Mouse (Mus musculus): Measurements from ENCODE around the gene Tenm2.

DNA sequence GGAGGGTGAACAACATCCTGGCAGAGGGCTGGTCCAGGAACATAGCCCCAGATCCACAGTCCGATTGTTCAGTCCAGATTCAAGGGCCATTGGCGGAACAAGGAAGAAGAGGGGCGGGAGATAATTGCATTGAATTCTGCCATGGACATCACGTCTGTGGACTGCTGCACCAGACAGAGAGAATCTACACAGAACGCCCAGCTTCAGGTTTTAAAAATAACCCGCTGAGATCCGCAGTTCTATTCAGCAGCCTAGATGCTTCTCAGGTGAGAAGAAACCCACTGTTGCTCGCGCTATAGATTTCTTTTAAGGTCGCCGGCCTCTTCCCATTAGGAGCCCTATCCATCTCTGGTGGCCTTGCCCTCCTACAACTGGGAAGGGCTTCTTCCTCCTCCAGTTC, 1155.0 kb downstream of the Tenm2 start:
- TF ChIP-seq CTCF (IDR thresholded peaks at IDR 0.05; ENCODE audit: extremely low read depth, insufficient read length, insufficient replicate concordance, low read depth, low read length) (no peak), POLR2A (IDR thresholded peaks at IDR 0.05; ENCODE audit: low read depth, low read length) (no peak)

Measured in small intestine, adult 2 months (tissue).